Mouse (Mus musculus) testis, adult 2 months (tissue): ENCODE measurements around the gene H2afj. TPM values are rescaled to one million over a fixed set of nuclear protein-coding genes. Genes with fewer than 3 reads are reported as not detected.
"Not testable (repeated sequence)": the region's sequence is repeated elsewhere in the genome, so short reads cannot be mapped to it uniquely, and the experiment has no call there.

Experiments
- H3K27ac ChIP-seq: fragments of 200-500 bp; 2 replicates; pipeline ENCODE4 v1.5.1; 2012; ENCODE audit warnings: low read depth, low read length; ENCODE audit not compliant: control insufficient read depth, insufficient read depth
- H3K27me3 ChIP-seq: fragments of 200-500 bp; 2 replicates; pipeline ENCODE4 v1.6.1; 2012; ENCODE audit warnings: mild to moderate bottlenecking, low read length, moderate library complexity; ENCODE audit not compliant: control insufficient read depth, insufficient read depth
- H3K36me3 ChIP-seq: fragments of 200-500 bp; 2 replicates; pipeline ENCODE4 v1.6.1; 2012; ENCODE audit warnings: mild to moderate bottlenecking, low read length; ENCODE audit not compliant: control insufficient read depth, insufficient read depth
- H3K4me1 ChIP-seq: fragments of 200-500 bp; 2 replicates; pipeline ENCODE4 v1.6.1; 2012; ENCODE audit warnings: low read length; ENCODE audit not compliant: control insufficient read depth, insufficient read depth
- H3K4me3 ChIP-seq: fragments of 200-500 bp; 2 replicates; pipeline ENCODE4 v1.5.1; 2012; ENCODE audit warnings: low read depth, mild to moderate bottlenecking, low read length, moderate library complexity, mixed read lengths; ENCODE audit not compliant: control insufficient read depth
- CTCF ChIP-seq: fragments of 200-500 bp; IDR thresholded peaks from 2 replicates; pipeline ENCODE4 v1.5.1; 2012; ENCODE audit warnings: low read depth, mild to moderate bottlenecking, inconsistent platforms, low read length, moderate library complexity; ENCODE audit not compliant: control insufficient read depth, insufficient read depth, insufficient replicate concordance
- POLR2A ChIP-seq: fragments of 200-500 bp; IDR thresholded peaks from 2 replicates; pipeline ENCODE4 v1.6.1; 2012; ENCODE audit warnings: low read depth, mild to moderate bottlenecking, inconsistent platforms, low read length, moderate library complexity; ENCODE audit not compliant: control insufficient read depth
- polyA plus RNA-seq: library from polyadenylated mRNA; depleted of rRNA; stranded (reverse); fragments of >200 nt; gene quantifications from 2 replicates; pipeline ENCODE4 v1.2.3, GENCODE M21; 2012

H2afj gene
- polyA plus RNA-seq, 1 experiment, result 34.2 TPM

DNA sequence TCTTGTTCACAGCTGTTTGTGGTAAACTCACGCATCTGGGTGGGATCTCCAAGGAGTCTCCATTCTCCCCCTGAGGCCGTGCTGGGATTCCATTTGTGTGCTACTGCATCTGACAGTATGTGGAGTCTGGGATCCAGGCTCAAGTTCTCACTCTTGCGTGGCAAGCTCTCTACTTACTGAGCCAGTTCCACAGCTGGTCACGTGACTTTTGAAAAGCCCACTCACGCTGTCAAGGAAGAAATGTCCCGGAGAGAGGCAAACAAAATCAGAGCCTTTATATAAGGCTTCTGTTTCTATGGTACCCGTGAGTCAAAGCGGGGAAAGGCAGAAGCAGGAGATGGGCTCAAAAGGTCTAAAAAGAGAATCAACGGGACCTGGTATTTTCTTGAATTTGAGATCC is 25.3 kb upstream of the H2afj start:
- Histone ChIP-seq H3K27me3 (no peaks in the 10 kb centered on the region), H3K4me3 (no peak overlapping the region), H3K36me3 (no peaks in the 10 kb centered on the region), H3K27ac (no peak overlapping the region), H3K4me1 (peaks cover 7% of the 10 kb centered on the region)
- TF ChIP-seq POLR2A (no peak), CTCF (no peak)

DNA sequence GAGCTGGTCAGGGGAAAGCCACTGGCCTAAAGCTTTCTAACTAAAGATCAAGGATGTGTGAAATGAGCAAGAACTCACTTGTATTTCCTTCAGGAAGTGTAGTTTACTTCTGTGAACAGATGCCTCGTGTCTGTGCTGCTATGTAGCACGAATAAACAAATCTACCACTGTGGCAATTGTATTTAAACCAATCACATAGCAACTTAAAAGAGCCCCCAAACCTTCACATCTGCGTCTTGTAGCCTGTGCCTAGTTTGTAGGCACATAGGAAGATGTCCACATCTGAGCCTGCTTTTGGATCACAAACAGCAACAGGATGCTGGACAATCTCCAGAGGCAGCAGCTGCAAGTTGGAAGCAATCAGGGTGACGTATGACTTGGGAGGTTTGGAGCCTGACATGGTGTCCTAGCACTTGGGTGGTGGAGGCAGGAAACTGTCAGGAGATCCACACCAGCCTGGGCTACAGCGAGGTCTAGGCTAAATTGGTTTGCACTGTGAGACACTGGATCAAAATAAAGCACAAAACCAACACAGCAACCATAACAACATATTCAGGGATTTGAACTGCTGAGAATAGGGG is 18.6 kb upstream of the H2afj start:
- Histone ChIP-seq H3K4me3 (no peak overlapping the region), H3K27ac (no peak overlapping the region), H3K36me3 (no peaks in the 10 kb centered on the region), H3K4me1 (peaks cover 2% of the 10 kb centered on the region; the same call in 1 of the 2 replicates), H3K27me3 (no peaks in the 10 kb centered on the region)
- TF ChIP-seq CTCF, result no peak
- TF ChIP-seq POLR2A, result no peak

DNA sequence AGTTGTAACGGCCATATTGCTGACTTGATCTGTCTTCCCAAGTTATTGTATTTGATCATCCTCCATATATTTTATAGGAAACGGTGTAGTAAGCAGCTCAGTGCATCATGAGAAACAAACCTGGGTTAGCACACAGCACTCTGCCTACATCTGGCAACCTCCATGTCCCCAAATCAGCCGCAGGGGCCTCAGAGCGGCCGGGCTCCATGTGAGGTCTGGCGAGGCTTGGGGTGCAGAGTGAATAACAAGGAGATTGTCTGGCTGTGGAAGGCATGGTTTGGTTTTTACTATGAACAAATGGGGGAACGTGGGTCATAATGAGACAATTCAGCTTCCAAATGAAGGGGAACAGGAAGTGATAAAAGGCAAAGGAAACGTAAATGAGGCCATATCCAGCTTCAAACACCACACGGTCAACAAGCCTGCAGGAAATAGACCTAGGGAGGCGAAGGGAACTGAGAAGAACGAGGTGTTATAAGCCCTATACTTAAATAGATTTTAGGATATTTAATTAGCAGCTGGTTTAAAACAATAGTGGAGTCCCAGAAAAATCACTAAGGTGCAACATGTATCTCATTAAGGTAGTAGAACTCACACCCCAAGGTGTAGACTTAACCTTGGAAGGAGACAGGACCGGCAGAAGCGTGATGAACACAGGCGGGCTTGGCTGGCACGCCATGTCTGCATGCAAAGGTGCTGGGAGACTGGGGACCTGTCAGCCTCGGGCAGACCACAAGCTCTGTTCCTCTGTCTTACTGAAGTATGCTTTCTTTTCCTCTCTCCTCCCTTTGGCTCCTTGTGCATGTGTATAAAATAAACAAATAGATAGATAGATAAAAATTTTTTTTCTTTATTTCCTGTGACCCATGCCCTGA is 14.9 kb upstream of the H2afj start:
- Histone ChIP-seq H3K4me1 (peaks cover 2% of the 10 kb centered on the region; the same call in 1 of the 2 replicates), H3K27ac (no peak overlapping the region), H3K27me3 (no peaks in the 10 kb centered on the region), H3K36me3 (no peaks in the 10 kb centered on the region), H3K4me3 (no peak overlapping the region)
- no peak for TF ChIP-seq POLR2A

DNA sequence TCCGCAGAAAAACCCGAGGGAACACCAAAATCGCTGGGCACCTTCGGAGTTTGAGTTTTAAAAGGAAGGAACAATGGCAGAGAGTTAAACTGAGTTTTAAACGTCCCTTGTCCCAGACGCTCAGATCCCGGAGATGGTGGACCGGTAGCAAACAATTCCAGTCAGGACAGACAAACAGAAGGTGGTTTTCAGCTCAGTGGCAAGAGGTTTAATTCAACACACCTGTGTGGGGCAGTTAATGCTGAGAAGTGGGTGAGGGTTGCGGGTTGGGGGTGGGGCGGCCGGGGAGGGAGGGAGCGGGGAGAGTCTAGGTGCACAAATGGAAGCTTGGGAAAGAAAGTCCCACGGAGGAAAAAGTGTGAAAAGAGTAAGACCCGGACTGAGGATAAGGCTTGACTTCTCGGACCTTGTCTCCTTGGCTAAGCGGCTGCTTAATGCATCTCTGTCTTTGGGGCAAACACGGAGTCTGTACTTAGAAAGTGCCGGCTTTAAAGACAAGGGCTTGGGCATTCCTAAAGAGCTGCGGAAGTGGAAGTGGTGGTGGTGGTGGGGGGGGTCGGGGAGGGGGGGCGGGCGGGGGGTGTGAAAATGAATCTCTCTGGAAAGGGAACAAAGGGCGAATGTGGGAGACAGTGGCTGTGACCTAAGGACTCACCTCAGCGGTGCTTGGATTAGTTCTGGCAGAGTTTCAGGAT is 14.1 kb upstream of the H2afj start:
- TF ChIP-seq CTCF (no peak), POLR2A (no peak)
- Histone ChIP-seq H3K4me3 (peak overlapping the region; percentile 52), H3K27me3 (no peaks in the 10 kb centered on the region), H3K36me3 (no peaks in the 10 kb centered on the region), H3K4me1 (peaks cover 2% of the 10 kb centered on the region; the same call in 1 of the 2 replicates), H3K27ac (no peak overlapping the region)

DNA sequence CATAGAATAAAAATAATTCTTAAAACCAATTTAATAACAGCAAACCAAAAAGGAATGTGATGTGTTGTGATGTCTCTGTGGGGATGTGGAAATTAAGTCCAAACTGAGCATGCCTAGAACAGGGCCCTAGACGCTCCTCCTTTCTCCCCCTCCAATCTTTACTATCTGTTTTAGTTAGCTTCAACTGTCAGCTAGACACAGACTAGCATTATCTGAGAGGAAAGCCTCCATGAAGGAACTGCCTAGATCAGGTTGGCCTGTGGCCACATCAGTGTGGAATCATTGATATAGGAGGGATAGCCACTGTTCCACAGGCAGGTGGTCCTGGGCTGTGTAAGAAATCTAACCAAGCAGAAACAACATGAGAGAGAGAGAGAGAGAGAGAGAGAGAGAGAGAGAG is 12.9 kb upstream of the H2afj start:
- Histone ChIP-seq H3K4me1 (peaks cover 2% of the 10 kb centered on the region; the same call in 1 of the 2 replicates), H3K27me3 (no peaks in the 10 kb centered on the region), H3K36me3 (no peaks in the 10 kb centered on the region), H3K27ac (no peak overlapping the region), H3K4me3 (no peak overlapping the region)
- TF ChIP-seq CTCF (no peak), POLR2A (no peak)

DNA sequence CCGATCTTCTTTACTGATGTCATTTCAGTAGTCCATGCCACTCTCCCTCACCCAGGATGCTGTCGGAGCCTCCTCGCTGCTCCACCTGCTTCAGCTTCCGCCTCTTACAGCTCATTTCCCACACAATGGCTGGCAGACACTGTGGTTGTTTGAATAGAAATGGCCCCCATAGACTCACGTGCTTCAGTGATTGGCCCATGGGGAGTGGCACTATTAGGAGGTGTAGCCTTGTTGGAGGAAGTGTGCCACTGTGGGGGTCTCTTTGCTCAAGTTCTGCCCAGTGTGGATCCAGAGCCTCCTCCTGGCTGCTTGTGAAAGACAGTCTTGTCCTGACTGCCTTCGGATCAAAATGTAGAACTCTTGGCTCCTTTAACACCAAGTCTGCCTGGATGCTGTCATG is 12.2 kb upstream of the H2afj start:
- no peak overlapping the region for H3K27ac ChIP-seq
- no peak overlapping the region for H3K4me3 ChIP-seq
- H3K36me3 ChIP-seq, result no peaks in the 10 kb centered on the region
- H3K27me3 ChIP-seq, result no peaks in the 10 kb centered on the region
- H3K4me1 ChIP-seq, result peaks cover 2% of the 10 kb centered on the region; the same call in 1 of the 2 replicates
- no peak for TF ChIP-seq CTCF
- no peak for TF ChIP-seq POLR2A

DNA sequence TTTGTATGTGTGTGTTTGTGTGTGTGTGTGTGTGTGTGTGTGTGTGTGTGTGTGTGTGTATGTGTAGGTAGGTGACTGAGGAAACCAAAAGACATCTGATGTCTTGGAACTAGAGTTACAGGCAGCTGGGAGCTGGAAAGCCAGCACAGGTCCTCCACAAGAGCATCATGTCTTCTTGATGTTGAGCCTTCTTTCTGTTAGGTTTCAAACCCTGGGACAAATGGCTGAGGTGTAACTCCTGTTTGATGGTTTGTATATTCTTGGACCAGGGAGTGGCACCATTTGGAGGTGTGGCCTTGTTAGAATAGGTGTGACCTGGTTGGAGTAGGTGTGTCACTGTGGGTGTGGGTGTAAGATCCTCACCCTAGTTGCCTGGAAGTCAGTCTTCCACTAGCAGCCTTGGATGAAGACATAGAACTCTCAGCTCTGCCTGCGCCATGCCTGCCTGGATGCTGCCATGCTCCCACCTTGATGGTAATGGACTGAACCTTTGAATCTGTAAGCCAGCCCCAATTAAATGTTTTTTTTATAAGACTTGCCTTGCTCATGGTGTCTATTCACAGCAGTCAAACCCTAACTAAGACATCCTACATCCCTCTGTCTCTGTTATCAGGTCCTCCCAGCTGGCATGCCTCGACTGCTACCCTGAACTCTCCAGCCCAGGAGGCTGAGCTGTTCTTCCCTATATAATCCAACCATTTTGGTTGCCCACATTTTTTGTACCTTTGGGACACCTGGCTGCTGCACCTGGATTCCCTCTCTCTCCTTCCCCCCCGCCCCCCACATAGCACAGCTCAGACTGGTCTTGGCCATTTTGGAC is 10.0 kb upstream of the H2afj start:
- not testable (repeated sequence) for H3K27ac ChIP-seq, H3K4me1 ChIP-seq, H3K36me3 ChIP-seq, H3K27me3 ChIP-seq, H3K4me3 ChIP-seq
